Mouse (Mus musculus) mesoderm, embryonic 11.5 days (tissue): ENCODE data around the gene Ccdc117.
"Not testable (repeated sequence)": the region's sequence is repeated elsewhere in the genome, so short reads cannot be mapped to it uniquely, and the experiment has no call there.

Experiments
- DNase-seq: peaks from one replicate; pipeline ENCODE4 v3.0.0-alpha.2; 2012; ENCODE audit warnings: low read depth, low spot score

The Ccdc117 gene

GRCm38 (mm10) chr11:5533108-5533507 lies 8.9 kb downstream of the Ccdc117 start:
- no peak for DNase-seq

DNA sequence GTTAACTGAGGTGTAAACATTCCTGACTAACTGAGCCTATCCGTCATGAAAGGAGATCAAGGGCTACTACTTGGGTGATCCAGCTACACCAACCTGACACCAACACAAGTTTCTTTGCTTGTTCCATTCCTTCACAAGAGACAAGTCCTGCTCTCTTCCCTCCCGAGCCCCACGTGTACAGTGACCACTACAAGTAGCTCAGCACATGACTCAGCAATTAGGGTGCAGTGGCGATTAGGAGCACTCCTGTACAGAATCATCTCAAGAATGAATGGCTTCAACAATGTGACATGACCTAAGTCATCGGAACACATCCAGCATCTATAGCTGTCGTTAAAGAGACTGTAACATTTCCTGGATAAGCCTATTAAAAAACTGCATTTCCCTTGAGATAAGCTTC lies 11.3 kb downstream of the Ccdc117 start:
- no peak for DNase-seq

GRCm38 (mm10) chr11:5530172-5530571 lies 11.8 kb downstream of the Ccdc117 start:
- no peak for DNase-seq

DNA sequence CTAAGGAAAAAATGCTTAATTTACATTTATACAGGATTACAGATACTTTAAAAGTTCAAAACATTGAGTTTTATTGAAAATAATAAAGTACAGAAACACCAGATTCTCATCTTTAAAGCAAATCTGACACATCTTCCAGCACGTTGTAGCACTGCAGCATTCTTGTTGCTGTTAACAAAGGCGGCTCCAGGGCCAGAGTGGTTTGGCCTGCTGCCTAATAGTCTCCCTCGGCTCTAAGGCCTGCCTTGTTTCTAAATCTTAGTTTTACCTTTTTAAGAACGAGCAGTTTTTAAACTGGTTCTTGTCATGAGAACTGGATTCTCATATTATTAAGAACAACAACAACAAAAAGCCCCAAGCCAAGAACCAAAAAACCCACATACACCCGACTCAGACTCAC lies 13.1 kb downstream of the Ccdc117 start:
- no peak for DNase-seq

DNA sequence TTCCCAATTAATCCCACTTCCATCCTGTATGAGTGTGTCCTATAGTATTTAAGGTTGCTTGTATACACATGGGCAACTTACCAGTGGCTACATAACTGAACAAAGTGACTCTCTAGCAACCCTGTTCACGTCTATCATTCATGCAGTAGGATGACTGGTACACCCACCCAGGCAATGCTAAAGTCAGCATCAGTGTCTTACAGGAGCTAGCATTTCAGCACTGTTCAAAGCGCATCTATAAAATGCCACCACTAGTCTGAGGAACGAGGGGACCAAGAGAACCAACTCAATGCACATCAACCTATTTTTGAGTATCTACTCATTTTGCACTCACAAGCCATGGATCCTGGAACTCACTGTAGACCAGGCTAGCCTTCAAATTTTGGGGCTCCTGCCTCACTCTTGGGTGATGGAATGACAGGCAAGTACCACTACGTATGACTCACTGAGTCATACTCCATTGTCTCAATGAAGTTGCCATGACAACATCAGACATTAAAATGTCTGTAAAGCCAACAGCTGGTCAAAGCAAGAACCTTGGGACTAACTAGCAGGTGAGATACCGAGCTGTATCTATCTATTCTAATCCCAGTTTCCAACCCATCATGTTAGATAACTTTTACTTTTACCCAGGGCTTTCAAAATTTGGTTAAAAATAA lies 14.0 kb downstream of the Ccdc117 start:
- no peak for DNase-seq

DNA sequence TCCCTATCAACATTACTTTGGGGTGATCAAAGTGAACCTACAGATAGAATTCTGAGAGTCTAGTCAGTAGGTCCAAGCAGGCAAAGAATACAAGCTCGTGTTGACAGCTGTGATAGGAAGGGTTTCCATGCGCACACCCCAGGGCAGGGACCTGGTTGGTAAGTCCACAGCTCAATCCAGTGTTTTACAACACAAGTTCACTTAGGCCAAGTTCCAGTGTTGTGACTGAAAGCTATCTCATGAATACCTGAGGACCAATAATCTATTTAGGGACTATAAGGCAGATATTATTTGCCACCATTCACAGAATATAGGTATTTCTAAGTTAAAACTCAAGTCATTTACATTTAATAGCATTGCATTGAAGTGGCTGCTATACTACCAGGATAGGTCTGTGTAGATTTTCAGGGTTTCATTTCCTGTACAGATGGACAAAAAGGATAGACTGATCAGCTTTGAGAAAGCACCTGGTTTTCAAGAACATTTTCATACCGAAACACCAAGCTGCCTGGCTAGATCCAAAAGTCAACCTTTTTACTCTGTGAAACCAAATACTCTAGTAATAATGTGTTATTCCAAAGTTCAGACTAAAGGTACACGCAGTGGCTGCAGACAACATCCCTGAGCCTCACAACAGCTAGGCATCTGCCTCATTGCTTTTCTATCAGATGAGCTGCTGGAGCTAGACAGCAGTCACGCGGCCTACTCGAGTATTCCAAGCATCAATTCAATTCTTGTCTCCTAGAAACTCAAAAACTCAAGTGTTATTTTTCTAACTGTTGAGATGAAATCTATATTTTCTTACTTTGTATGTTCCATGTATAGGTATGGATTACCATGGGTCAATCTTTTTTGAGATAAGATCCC lies 15.2 kb downstream of the Ccdc117 start:
- DNase-seq, result no peak

DNA sequence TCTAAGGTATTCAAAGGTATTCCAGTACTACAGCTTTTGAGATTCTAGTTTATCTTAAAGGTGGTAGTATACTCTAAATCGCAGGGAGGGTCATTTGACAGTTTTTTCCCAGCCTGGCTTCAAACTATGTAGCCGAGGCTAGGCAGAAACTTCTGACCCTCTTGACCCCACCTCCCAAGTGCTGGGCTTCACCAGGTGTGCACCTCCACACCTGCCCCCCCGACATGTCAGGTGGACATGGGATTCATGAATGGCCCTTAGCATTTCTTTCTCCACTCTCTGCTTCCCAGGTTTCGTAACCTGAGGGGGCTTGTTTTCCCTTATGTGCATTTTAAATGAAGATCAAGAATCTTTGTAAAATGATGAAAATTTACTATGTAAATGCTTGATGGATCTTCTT lies 16.6 kb downstream of the Ccdc117 start:
- DNase-seq, result no peak

GRCm38 (mm10) chr11:5522798-5523415 lies 19.1 kb downstream of the Ccdc117 start:
- DNase-seq, result no peak

- peak; percentile 63 for DNase-seq
Measured at GRCm38 (mm10) chr11:5521516-5522291, 20.3 kb downstream of the Ccdc117 start.

DNA sequence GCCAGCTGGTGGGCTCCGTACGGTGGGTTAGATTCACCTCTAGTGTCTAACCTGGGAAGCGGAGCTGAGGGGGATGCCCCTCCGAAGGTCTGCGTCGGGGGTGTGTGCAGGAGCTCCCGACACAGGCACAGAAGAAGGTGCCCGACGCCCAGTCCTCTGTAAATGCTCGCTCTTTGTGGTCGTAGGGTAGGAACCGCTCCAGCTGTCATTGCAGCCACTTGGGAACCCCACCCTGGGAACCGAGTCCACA lies 20.8 kb downstream of the Ccdc117 start:
- no peak for DNase-seq

GRCm38 (mm10) chr11:5520412-5521265 lies 21.3 kb downstream of the Ccdc117 start, which contains the start of gene Xbp1:
Gene Xbp1 (plus strand): TSS chr11:5520659.
- DNase-seq, result peak; percentile 96

DNA sequence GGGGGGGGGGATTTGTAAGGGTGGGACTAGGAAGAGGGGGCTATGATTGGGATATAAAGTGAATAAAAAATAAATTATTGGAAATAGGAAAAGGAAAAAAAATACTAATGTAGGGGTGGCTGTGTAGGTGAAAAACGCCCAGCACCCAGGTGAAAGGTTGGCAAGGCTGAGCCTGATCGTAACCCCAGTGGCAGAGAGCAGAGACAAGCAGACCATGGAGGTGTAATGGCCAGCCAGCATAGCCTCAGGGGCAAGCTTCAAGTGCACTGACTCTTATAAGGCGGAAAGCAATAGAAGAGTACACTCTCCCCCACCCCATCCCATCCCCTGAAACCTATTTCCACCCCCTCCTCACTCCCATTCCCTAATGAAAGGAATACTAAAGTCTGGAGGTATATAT lies 22.3 kb downstream of the Ccdc117 start:
- DNase-seq, result no peak

GRCm38 (mm10) chr11:5517346-5517745 lies 24.6 kb downstream of the Ccdc117 start:
- no peak for DNase-seq

GRCm38 (mm10) chr11:5516617-5517016 lies 25.4 kb downstream of the Ccdc117 start:
- no peak for DNase-seq

- no peak for DNase-seq
Measured at GRCm38 (mm10) chr11:5516151-5516550, 25.8 kb downstream of the Ccdc117 start.

GRCm38 (mm10) chr11:5515655-5516054 lies 26.3 kb downstream of the Ccdc117 start:
- DNase-seq, result no peak

DNA sequence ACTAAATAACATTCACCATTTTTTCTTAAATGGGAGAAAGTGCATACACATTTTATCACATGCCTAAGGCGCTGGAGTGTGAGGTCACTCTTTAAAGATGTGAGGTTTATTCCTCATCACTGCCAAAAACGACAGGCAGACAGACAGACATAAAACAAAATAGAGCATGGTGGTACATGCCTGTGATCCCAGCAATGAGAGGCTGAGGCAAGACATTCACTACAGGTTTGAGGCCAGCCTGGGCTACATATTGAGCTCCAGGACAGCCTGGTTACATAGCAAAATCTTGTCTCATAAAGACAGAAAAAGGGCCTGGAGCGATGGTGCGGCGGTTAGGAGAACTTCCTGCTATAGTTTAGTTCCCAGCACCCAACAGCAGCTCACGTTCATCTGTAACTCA lies 26.8 kb downstream of the Ccdc117 start:
- no peak for DNase-seq

DNA sequence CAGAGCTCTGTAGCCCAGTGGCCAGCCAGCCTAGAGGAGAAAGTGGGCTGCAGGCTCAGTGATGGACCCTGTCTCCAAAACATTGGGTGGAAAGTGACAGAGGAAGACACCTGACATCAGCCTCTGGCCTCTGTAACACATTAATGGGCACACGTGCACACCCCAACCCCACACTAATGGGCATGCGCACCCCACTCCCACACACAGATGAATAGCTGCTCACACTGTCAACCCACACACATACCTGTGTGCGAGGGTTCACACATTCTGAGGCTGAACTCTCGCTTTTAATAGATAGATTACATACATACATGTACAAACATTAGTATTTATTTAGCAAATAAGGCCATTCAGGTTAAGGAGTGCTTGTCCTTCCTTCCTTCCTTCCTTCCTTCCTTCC lies 27.9 kb downstream of the Ccdc117 start:
- DNase-seq, result no peak

GRCm38 (mm10) chr11:5512961-5513360 lies 29.0 kb downstream of the Ccdc117 start:
- no peak for DNase-seq

DNA sequence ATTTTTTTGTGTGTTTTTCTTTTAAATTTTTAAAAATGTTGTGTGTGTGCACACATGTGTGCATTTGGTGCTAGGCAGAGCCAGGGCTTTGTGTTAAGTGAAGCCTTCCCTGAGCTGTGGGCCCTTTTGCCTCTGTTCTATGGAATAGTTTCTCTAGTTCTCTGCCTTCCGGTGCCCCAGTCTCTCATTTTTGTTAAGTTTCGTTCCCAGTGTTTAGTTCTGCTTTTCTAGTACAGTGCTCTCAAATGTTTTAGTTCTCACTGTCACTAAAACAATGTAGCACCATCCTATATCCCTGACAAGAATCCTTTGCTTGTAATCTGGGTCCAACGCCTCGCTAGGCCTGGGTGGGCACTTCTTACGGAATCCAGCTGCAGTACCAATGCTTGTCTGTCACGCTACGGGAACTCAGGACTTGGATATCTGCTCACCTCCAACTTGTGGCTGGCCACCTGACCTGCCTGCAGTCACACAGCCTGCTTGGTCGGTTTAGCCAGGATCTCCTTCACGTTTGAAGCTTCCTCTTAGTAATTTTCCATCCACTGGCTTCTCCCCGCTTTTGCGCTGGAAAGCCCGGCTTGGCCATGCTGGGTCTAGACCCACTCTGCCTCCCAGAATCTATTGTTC lies 29.8 kb downstream of the Ccdc117 start:
- no peak for DNase-seq

- DNase-seq, result not testable (repeated sequence)
Measured at GRCm38 (mm10) chr11:5510686-5511085, 31.3 kb downstream of the Ccdc117 start.
